Mouse (Mus musculus) left cerebral cortex, adult 11 months (tissue): ENCODE measurements at regions not wholly inside any gene's neighbourhood (a gene's known extent, or its start where the extent isn't known, plus 50 kb on each side); places are given as distances from the start of the nearest gene placed in this dataset.

ENCODE experiments used
- DNase-seq: peaks from one replicate; pipeline ENCODE4 v3.0.0; 2022; ENCODE audit warnings: low spot score

GRCm38 (mm10) chr1:40907813-40908212, 102.4 kb downstream of the Tmem182 start:
- DNase-seq = no peak

GRCm38 (mm10) chr1:40913591-40913990, 108.2 kb downstream of the Tmem182 start:
- no peak for DNase-seq

- DNase-seq = no peak
Measured at GRCm38 (mm10) chr1:40924271-40924670, 118.9 kb downstream of the Tmem182 start.

- DNase-seq = no peak
Measured at GRCm38 (mm10) chr1:40924780-40925179, 119.4 kb downstream of the Tmem182 start.

GRCm38 (mm10) chr1:40931374-40931773, 126.0 kb downstream of the Tmem182 start:
- DNase-seq = no peak

- DNase-seq = no peak
Measured at GRCm38 (mm10) chr1:40936729-40937128, 131.3 kb downstream of the Tmem182 start.

GRCm38 (mm10) chr1:40942751-40943150, 137.3 kb downstream of the Tmem182 start:
- DNase-seq = no peak

- no peak for DNase-seq
Measured at GRCm38 (mm10) chr1:40943165-40943564, 137.8 kb downstream of the Tmem182 start.

- peak; percentile 22 for DNase-seq
Measured at GRCm38 (mm10) chr1:40950641-40951040, 145.2 kb downstream of the Tmem182 start.

GRCm38 (mm10) chr1:40954720-40955163, 149.3 kb downstream of the Tmem182 start:
- DNase-seq = no peak

- no peak for DNase-seq
Measured at GRCm38 (mm10) chr1:40967768-40968504, 162.5 kb downstream of the Tmem182 start.

- DNase-seq = no peak
Measured at GRCm38 (mm10) chr1:40983762-40984161, 178.4 kb downstream of the Tmem182 start.

- no peak for DNase-seq
Measured at GRCm38 (mm10) chr1:40993327-40993726, 187.9 kb downstream of the Tmem182 start.

- DNase-seq = peak; percentile 38
Measured at GRCm38 (mm10) chr1:41001154-41001949, 196.0 kb downstream of the Tmem182 start.

- DNase-seq = no peak
Measured at GRCm38 (mm10) chr1:41002006-41002405, 196.6 kb downstream of the Tmem182 start.

GRCm38 (mm10) chr1:41026943-41027342, 221.5 kb downstream of the Tmem182 start:
- no peak for DNase-seq

- peak; percentile 36 for DNase-seq
Measured at GRCm38 (mm10) chr1:41027540-41027978, 222.2 kb downstream of the Tmem182 start.

GRCm38 (mm10) chr1:41028021-41028420, 222.6 kb downstream of the Tmem182 start:
- no peak for DNase-seq

GRCm38 (mm10) chr1:41035085-41035880, 229.9 kb downstream of the Tmem182 start:
- no peak for DNase-seq

GRCm38 (mm10) chr1:41036940-41037339, 231.5 kb downstream of the Tmem182 start:
- DNase-seq = no peak

- no peak for DNase-seq
Measured at GRCm38 (mm10) chr1:41054426-41054955, 249.1 kb downstream of the Tmem182 start.

- no peak for DNase-seq
Measured at GRCm38 (mm10) chr1:41055761-41056160, 250.4 kb downstream of the Tmem182 start.
